Mouse (Mus musculus) embryonic facial prominence, embryonic 13.5 days (tissue): Measurements from ENCODE around the gene Ldlrad3. TPM values are rescaled to one million over a fixed set of nuclear protein-coding genes. Genes with fewer than 3 reads are reported as not detected.

ENCODE experiments used
- ATAC-seq: fragments of 200-750 bp; cut with Nextera tagmentation; 2 replicates; pipeline ENCODE4 v1.8.0; 2017; ENCODE audit warnings: low read depth; ENCODE audit not compliant: insufficient number of reproducible peaks, insufficient read depth, low FRiP score, low TSS enrichment
- H3K27ac ChIP-seq: fragments of 300-500 bp; sonication (generic); 2 replicates; pipeline ENCODE4 v1.5.1; 2015; ENCODE audit warnings: moderate library complexity, mild to moderate bottlenecking, inconsistent platforms
- H3K27me3 ChIP-seq: fragments of 300-500 bp; sonication (generic); 2 replicates; pipeline ENCODE4 v1.6.1; 2015; ENCODE audit warnings: mild to moderate bottlenecking, inconsistent platforms
- H3K36me3 ChIP-seq: fragments of 300-500 bp; sonication (generic); 2 replicates; pipeline ENCODE4 v1.6.1; 2015; ENCODE audit warnings: mild to moderate bottlenecking, inconsistent platforms
- H3K4me1 ChIP-seq: fragments of 300-500 bp; sonication (generic); 2 replicates; pipeline ENCODE4 v1.6.1; 2015; ENCODE audit warnings: inconsistent platforms
- H3K4me2 ChIP-seq: fragments of 300-500 bp; sonication (generic); 2 replicates; pipeline ENCODE4 v1.6.1; 2015; ENCODE audit warnings: moderate library complexity, mild to moderate bottlenecking, inconsistent platforms
- H3K4me3 ChIP-seq: fragments of 300-500 bp; sonication (generic); 2 replicates; pipeline ENCODE4 v1.5.1; 2015; ENCODE audit warnings: mild to moderate bottlenecking, inconsistent platforms
- H3K9ac ChIP-seq: fragments of 300-500 bp; sonication (generic); 2 replicates; pipeline ENCODE4 v1.6.1; 2015; ENCODE audit warnings: mild to moderate bottlenecking, inconsistent platforms
- H3K9me3 ChIP-seq: fragments of 300-500 bp; sonication (generic); 2 replicates; pipeline ENCODE4 v1.6.1; 2016; ENCODE audit warnings: inconsistent platforms
- WGBS: fragments of 180-500 bp; shearing (Covaris S2); methylation state at CpG from one replicate; pipeline ENCODE4 v1.1.7; 2015; ENCODE audit warnings: mixed read lengths; 5-methylcytosine and 5-hydroxymethylcytosine counted together
- polyA plus RNA-seq: library from polyadenylated mRNA; unstranded; fragments of >200 nt; fragmentation: Nextera tagmentation; extraction: Ambion mirVana; gene quantifications from 2 replicates; pipeline ENCODE4 v1.2.1, GENCODE M21; 2015

The Ldlrad3 gene
- polyA plus RNA-seq, 1 experiment from 2014 or later: 52.4 TPM

- H3K27ac ChIP-seq: no peak overlapping the region
- H3K27me3 ChIP-seq: no peaks in the 10 kb centered on the region
- H3K9ac ChIP-seq: no peak overlapping the region
- no peak for ATAC-seq
- no peak overlapping the region for H3K4me3 ChIP-seq
- WGBS: 87% methylated on average over 1 of the region's 1 CpGs
- H3K4me2 ChIP-seq: no peak overlapping the region
- no peaks in the 10 kb centered on the region for H3K36me3 ChIP-seq
- no peaks in the 10 kb centered on the region for H3K9me3 ChIP-seq
- peaks cover 36% of the 10 kb centered on the region for H3K4me1 ChIP-seq
These were observed 224.8 kb downstream of the Ldlrad3 start for GRCm38 (mm10) chr2:101961391-101961790.

GRCm38 (mm10) chr2:101960658-101961057, 225.5 kb downstream of the Ldlrad3 start:
- Histone ChIP-seq H3K9ac (no peak overlapping the region), H3K27ac (no peak overlapping the region), H3K27me3 (no peaks in the 10 kb centered on the region), H3K4me2 (no peak overlapping the region), H3K4me1 (peaks cover 43% of the 10 kb centered on the region), H3K36me3 (no peaks in the 10 kb centered on the region), H3K4me3 (no peak overlapping the region), H3K9me3 (no peaks in the 10 kb centered on the region)
- ATAC-seq: no peak
- WGBS: 74% methylated on average over 8 of the region's 8 CpGs

- no peak for ATAC-seq
- Histone ChIP-seq H3K9ac (no peak overlapping the region), H3K9me3 (no peaks in the 10 kb centered on the region), H3K4me3 (no peak overlapping the region), H3K27ac (no peak overlapping the region), H3K4me1 (peaks cover 20% of the 10 kb centered on the region), H3K4me2 (no peak overlapping the region), H3K27me3 (no peaks in the 10 kb centered on the region), H3K36me3 (peaks cover 34% of the 10 kb centered on the region)
- WGBS: 61% methylated on average over 10 of the region's 10 CpGs
These were observed 230.1 kb downstream of the Ldlrad3 start for GRCm38 (mm10) chr2:101956125-101956524.

GRCm38 (mm10) chr2:101952951-101953361, 233.2 kb downstream of the Ldlrad3 start:
- ATAC-seq: no peak
- Histone ChIP-seq H3K4me2 (no peak overlapping the region), H3K4me3 (no peak overlapping the region), H3K9me3 (no peaks in the 10 kb centered on the region), H3K27me3 (no peaks in the 10 kb centered on the region), H3K27ac (no peak overlapping the region), H3K9ac (no peak overlapping the region), H3K4me1 (peaks cover 17% of the 10 kb centered on the region), H3K36me3 (peaks cover 42% of the 10 kb centered on the region)
- WGBS: 93% methylated on average over 8 of the region's 8 CpGs

GRCm38 (mm10) chr2:101950716-101951520, 235.3 kb downstream of the Ldlrad3 start:
- peaks cover 7% of the 10 kb centered on the region for H3K4me1 ChIP-seq
- H3K27me3 ChIP-seq: no peaks in the 10 kb centered on the region
- H3K4me2 ChIP-seq: no peak overlapping the region
- H3K36me3 ChIP-seq: peaks cover 42% of the 10 kb centered on the region
- no peak overlapping the region for H3K4me3 ChIP-seq
- no peak for ATAC-seq
- no peak overlapping the region for H3K9ac ChIP-seq
- no peaks in the 10 kb centered on the region for H3K9me3 ChIP-seq
- 67% methylated on average over 7 of the region's 7 CpGs for WGBS
- no peak overlapping the region for H3K27ac ChIP-seq

- WGBS: 95% methylated on average over 1 of the region's 1 CpGs
These were observed 251.2 kb downstream of the Ldlrad3 start for GRCm38 (mm10) chr2:101935006-101935405.

GRCm38 (mm10) chr2:101933301-101933700, 252.9 kb downstream of the Ldlrad3 start:
- Histone ChIP-seq H3K4me2 (no peak overlapping the region), H3K4me3 (no peak overlapping the region), H3K9me3 (no peaks in the 10 kb centered on the region), H3K36me3 (no peaks in the 10 kb centered on the region), H3K27me3 (no peaks in the 10 kb centered on the region), H3K9ac (no peak overlapping the region), H3K27ac (no peak overlapping the region), H3K4me1 (peaks cover 9% of the 10 kb centered on the region)
- no peak for ATAC-seq
- 79% methylated on average over 3 of the region's 3 CpGs for WGBS

More at GRCm38 (mm10) chr2:101935006-101935405, 251.2 kb downstream of the Ldlrad3 start:
- Histone ChIP-seq H3K4me3 (no peak overlapping the region), H3K9ac (no peak overlapping the region), H3K4me2 (no peak overlapping the region), H3K4me1 (peaks cover 9% of the 10 kb centered on the region), H3K36me3 (no peaks in the 10 kb centered on the region), H3K27ac (no peak overlapping the region), H3K27me3 (no peaks in the 10 kb centered on the region), H3K9me3 (no peaks in the 10 kb centered on the region)
- ATAC-seq: no peak

- H3K4me1 ChIP-seq: peaks cover 9% of the 10 kb centered on the region
- no peak overlapping the region for H3K27ac ChIP-seq
- H3K4me3 ChIP-seq: no peak overlapping the region
- H3K4me2 ChIP-seq: no peak overlapping the region
- no peaks in the 10 kb centered on the region for H3K9me3 ChIP-seq
- H3K27me3 ChIP-seq: no peaks in the 10 kb centered on the region
- 73% methylated on average over 14 of the region's 14 CpGs for WGBS
- ATAC-seq: no peak
- no peak overlapping the region for H3K9ac ChIP-seq
- no peaks in the 10 kb centered on the region for H3K36me3 ChIP-seq
These were observed 253.8 kb downstream of the Ldlrad3 start for GRCm38 (mm10) chr2:101932169-101932936.

GRCm38 (mm10) chr2:101925591-101926188, 260.5 kb downstream of the Ldlrad3 start:
- Histone ChIP-seq H3K9me3 (no peaks in the 10 kb centered on the region), H3K27me3 (no peaks in the 10 kb centered on the region), H3K4me2 (no peak overlapping the region), H3K9ac (no peak overlapping the region), H3K36me3 (no peaks in the 10 kb centered on the region), H3K27ac (no peak overlapping the region), H3K4me3 (no peak overlapping the region), H3K4me1 (no peaks in the 10 kb centered on the region)
- 78% methylated on average over 12 of the region's 12 CpGs for WGBS
- no peak for ATAC-seq

- Histone ChIP-seq H3K4me3 (no peak overlapping the region), H3K4me2 (no peak overlapping the region), H3K4me1 (0 out of 2 replicates have a peak, but pooled peaks cover 3% of the 10 kb centered on the region), H3K27me3 (no peaks in the 10 kb centered on the region), H3K27ac (no peak overlapping the region), H3K9ac (no peak overlapping the region), H3K9me3 (no peaks in the 10 kb centered on the region), H3K36me3 (no peaks in the 10 kb centered on the region)
- no peak for ATAC-seq
- 86% methylated on average over 3 of the region's 3 CpGs for WGBS
These were observed 261.0 kb downstream of the Ldlrad3 start for GRCm38 (mm10) chr2:101925183-101925582.

- 80% methylated on average over 4 of the region's 4 CpGs for WGBS
- H3K9ac ChIP-seq: no peak overlapping the region
- H3K9me3 ChIP-seq: no peaks in the 10 kb centered on the region
- H3K4me1 ChIP-seq: 0 out of 2 replicates have a peak, but pooled peaks cover 8% of the 10 kb centered on the region
- H3K36me3 ChIP-seq: no peaks in the 10 kb centered on the region
- H3K27ac ChIP-seq: no peak overlapping the region
- no peak overlapping the region for H3K4me2 ChIP-seq
- ATAC-seq: no peak
- no peak overlapping the region for H3K4me3 ChIP-seq
- no peaks in the 10 kb centered on the region for H3K27me3 ChIP-seq
These were observed 263.0 kb downstream of the Ldlrad3 start for GRCm38 (mm10) chr2:101923181-101923580.
